Mouse (Mus musculus): Measurements from ENCODE around the gene Olfr556. TPM values are rescaled to one million over a fixed set of nuclear protein-coding genes. Genes with fewer than 3 reads are reported as not detected.

Olfr556 gene
- polyA plus RNA-seq, 1 experiment from 2014 or later, result not detected

DNA sequence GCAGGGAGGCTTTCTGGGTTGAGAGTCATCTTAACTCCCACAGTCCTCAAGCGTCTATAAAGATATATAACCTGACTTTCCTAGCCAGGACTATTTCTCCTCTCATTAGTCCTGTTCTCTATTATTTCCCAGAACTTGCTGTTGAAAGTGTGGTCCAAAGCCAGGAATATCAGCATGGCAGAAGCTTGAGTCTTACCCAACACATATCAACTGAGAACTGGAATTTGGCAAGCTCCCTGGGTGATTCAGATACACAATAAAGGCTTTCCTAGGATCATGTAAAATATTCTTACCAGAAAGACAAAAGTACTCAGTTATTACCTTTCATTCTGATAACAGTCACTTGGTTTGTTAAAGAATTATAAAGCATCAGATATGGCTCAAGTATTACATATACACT, 17.2 kb downstream of the Olfr556 start:
- no peak for ATAC-seq (ENCODE audit: insufficient read depth, low FRiP score)
- H3K4me1 ChIP-seq (ENCODE audit: control insufficient read depth, insufficient read depth, low read length), result no peaks in the 10 kb centered on the region
- H3K9ac ChIP-seq (ENCODE audit: low read length), result no peak overlapping the region
- no peak overlapping the region for H3K27ac ChIP-seq (ENCODE audit: low read length)
- WGBS, result 81% methylated on average over 1 of the region's 1 CpGs
- H3K4me2 ChIP-seq (ENCODE audit: low read depth, low read length), result no peak overlapping the region
- no peaks in the 10 kb centered on the region for H3K36me3 ChIP-seq (ENCODE audit: control insufficient read depth, insufficient read depth, low read length)
- no peaks in the 10 kb centered on the region for H3K27me3 ChIP-seq (ENCODE audit: control insufficient read depth, insufficient read depth, low read length)
- H3K9me3 ChIP-seq (replicated peaks; ENCODE audit: control insufficient read depth, low read length), result no peaks in the 10 kb centered on the region
- no peak overlapping the region for H3K4me3 ChIP-seq (replicated peaks; ENCODE audit: low read length)

DNA sequence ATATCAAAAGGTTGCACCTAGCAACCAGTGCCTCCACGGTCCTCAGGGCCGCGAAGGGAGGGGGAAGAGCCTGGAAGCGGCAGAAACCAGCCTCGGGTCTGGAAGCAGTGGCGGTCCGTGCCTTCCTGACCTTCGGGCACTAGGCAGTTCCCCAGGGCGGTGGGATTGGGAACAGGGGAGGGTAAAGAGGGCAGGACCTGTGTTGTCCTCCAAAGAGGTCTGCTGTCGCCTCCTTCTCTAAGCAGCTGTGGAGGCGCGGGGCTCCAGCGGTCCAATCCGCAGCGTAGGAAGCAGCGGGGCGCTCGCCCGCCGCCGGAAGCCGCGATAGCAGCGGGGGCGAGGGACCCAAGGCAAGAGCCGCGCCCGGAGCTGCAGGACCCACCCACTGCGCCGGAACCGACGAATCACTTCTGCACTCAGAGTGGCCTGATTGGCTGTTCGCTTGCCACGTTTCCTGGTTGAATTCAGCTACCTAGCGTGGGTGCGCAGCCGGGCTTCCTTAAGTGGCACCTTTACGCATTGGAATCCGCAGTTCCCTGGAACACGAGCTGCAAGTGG, 22.3 kb downstream of the Olfr556 start, which contains the start of gene Trim68:
Trim68 (minus strand) TSS at position 384 of the 558 bp plus-strand sequence.
- H3K27me3 ChIP-seq (ENCODE audit: control insufficient read depth, insufficient read depth, low read length), result no peaks in the 10 kb centered on the region
- peak within 1 kb of the TSS; percentile 75 for H3K4me3 ChIP-seq (replicated peaks; ENCODE audit: low read length)
- peak within 1 kb of the TSS; percentile 89 for H3K9ac ChIP-seq (ENCODE audit: low read length)
- peak within 1 kb of the TSS; percentile 73 for H3K4me2 ChIP-seq (ENCODE audit: low read depth, low read length)
- H3K27ac ChIP-seq (ENCODE audit: low read length), result peak within 1 kb of the TSS; percentile 94
- H3K4me1 ChIP-seq (ENCODE audit: control insufficient read depth, insufficient read depth, low read length), result no peaks in the 10 kb centered on the region
- no peaks in the 10 kb centered on the region for H3K36me3 ChIP-seq (ENCODE audit: control insufficient read depth, insufficient read depth, low read length)
- ATAC-seq (ENCODE audit: insufficient read depth, low FRiP score), result peak; percentile 99
- WGBS, result under 1% methylated on average over 39 of the region's 40 CpGs
- H3K9me3 ChIP-seq (replicated peaks; ENCODE audit: control insufficient read depth, low read length), result no peaks in the 10 kb centered on the region

DNA sequence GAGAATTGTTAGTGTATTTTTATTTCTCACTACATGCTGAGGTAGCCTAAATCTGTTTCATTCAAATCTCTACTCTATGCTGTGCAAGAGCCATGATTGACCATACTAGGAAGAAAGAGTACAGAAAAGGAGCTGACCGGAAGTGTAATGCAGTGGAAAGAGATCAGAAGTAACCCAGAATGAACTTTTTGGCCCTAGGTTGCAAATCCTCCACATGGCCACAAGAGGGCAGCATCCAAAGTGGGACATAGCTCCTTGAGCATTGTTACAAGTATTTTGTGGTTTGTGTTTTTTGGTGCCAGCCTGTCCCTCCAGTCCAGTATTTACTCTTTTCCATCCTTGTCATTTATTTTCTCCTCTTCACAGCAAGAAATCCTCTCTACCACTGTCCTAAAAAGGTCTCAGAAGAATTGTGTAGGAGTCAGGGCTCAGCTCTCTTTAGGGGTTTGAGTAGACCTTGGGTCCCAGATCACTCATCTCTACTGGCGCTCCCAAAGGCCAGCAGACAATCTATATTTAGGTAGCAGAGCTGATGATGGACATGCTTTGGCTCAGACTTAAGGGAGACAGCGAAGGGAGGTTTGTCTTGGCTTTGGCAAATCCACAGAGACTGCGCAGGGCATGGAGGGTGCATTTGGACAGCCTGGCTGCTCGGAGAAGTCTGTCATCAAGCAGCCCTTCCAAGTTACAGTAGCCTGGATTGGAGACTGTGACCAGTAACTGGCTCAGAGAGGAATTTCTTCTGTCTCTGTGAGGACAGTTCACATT, 30.8 kb downstream of the Olfr556 start, which contains the start of gene Olfr557:
Olfr557 (plus strand) TSS at position 553 of the 768 bp plus-strand sequence.
- 76% methylated on average over 5 of the region's 5 CpGs for WGBS
- H3K4me1 ChIP-seq (ENCODE audit: control insufficient read depth, insufficient read depth, low read length), result no peaks in the 10 kb centered on the region
- H3K27ac ChIP-seq (ENCODE audit: low read length), result no peak within 1 kb of the TSS
- no peak within 1 kb of the TSS for H3K9ac ChIP-seq (ENCODE audit: low read length)
- no peaks in the 10 kb centered on the region for H3K27me3 ChIP-seq (ENCODE audit: control insufficient read depth, insufficient read depth, low read length)
- no peak within 1 kb of the TSS for H3K4me2 ChIP-seq (ENCODE audit: low read depth, low read length)
- no peaks in the 10 kb centered on the region for H3K36me3 ChIP-seq (ENCODE audit: control insufficient read depth, insufficient read depth, low read length)
- H3K4me3 ChIP-seq (replicated peaks; ENCODE audit: low read length), result no peak within 1 kb of the TSS
- H3K9me3 ChIP-seq (replicated peaks; ENCODE audit: control insufficient read depth, low read length), result no peaks in the 10 kb centered on the region
- no peak for ATAC-seq (ENCODE audit: insufficient read depth, low FRiP score)

DNA sequence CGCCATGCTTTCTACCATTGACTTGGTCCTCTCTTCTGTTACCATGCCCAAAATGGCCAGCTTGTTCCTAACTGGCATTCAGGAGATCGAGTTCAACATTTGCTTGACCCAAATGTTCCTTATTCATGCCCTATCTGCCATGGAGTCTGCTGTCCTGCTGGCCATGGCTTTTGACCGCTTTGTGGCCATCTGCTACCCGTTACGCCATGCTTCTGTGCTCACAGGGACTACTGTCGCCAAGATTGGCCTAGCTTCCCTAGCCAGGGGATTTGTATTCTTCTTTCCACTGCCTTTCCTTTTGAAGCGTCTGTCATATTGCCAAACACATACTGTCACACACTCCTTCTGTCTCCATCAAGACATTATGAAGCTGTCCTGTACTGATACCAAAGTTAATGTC, 33.8 kb downstream of the Olfr556 start:
- Histone ChIP-seq H3K9ac (ENCODE audit: low read length) (no peak overlapping the region), H3K27ac (ENCODE audit: low read length) (no peak overlapping the region), H3K36me3 (ENCODE audit: control insufficient read depth, insufficient read depth, low read length) (no peaks in the 10 kb centered on the region), H3K4me2 (ENCODE audit: low read depth, low read length) (no peak overlapping the region), H3K9me3 (replicated peaks; ENCODE audit: control insufficient read depth, low read length) (no peaks in the 10 kb centered on the region), H3K27me3 (ENCODE audit: control insufficient read depth, insufficient read depth, low read length) (no peaks in the 10 kb centered on the region), H3K4me3 (replicated peaks; ENCODE audit: low read length) (no peak overlapping the region), H3K4me1 (ENCODE audit: control insufficient read depth, insufficient read depth, low read length) (no peaks in the 10 kb centered on the region)
- no peak for ATAC-seq (ENCODE audit: insufficient read depth, low FRiP score)
- 91% methylated on average over 7 of the region's 7 CpGs for WGBS

DNA sequence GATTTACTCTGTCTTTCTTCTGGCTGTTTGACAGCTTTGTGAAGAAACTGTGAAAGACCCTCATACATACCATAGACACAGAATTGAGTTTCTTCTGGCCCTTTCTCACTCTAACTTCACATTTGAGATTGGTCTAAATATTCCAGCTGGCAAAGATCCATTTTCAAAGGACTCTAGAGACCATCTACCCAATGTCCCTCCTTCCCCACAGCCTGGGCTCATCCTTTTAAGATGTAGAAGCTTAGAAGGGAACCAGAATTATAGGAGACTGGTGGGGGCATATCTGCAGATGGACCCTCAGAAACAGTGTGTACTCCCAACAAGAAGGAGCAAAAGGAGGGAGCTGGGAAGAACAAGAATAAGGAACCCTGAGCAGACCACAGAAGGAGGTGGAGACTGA, 37.2 kb downstream of the Olfr556 start, which contains the start of gene Olfr558:
Olfr558 (plus strand) TSS at position 301 of the 400 bp plus-strand sequence.
- no peaks in the 10 kb centered on the region for H3K27me3 ChIP-seq (ENCODE audit: control insufficient read depth, insufficient read depth, low read length)

DNA sequence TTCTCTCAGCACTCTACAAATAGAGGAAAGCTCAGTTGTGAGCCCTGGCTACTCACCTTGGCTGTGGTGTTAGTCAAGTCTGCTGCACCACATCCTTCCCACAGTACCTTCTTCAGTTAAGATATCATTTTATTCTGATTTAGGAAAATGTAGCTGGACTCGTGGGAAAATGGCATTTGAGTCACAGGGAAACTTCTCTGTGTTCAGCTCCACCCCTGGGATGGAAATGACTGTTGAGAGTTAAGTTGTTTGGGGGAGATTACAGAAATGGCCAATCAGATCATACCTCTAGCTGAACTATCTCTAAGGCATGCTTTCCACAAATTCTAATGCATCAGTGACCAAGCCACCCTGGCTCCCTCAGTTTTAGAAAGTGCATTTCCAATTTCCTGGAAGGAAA, 54.3 kb downstream of the Olfr556 start, which contains the start of gene Olfr33:
Olfr33 (minus strand) TSS at position 101 of the 400 bp plus-strand sequence.
- H3K9ac ChIP-seq (ENCODE audit: low read length), result no peak within 1 kb of the TSS
- no peak within 1 kb of the TSS for H3K4me3 ChIP-seq (replicated peaks; ENCODE audit: low read length)
- no peak for ATAC-seq (ENCODE audit: insufficient read depth, low FRiP score)
- no peaks in the 10 kb centered on the region for H3K36me3 ChIP-seq (ENCODE audit: control insufficient read depth, insufficient read depth, low read length)
- no peaks in the 10 kb centered on the region for H3K27me3 ChIP-seq (ENCODE audit: control insufficient read depth, insufficient read depth, low read length)
- H3K9me3 ChIP-seq (replicated peaks; ENCODE audit: control insufficient read depth, low read length), result no peaks in the 10 kb centered on the region
- no peak within 1 kb of the TSS for H3K4me2 ChIP-seq (ENCODE audit: low read depth, low read length)
- WGBS, result 49% methylated on average over 1 of the region's 1 CpGs
- no peak within 1 kb of the TSS for H3K27ac ChIP-seq (ENCODE audit: low read length)
- no peaks in the 10 kb centered on the region for H3K4me1 ChIP-seq (ENCODE audit: control insufficient read depth, insufficient read depth, low read length)

More for the DNA sequence above, 37.2 kb downstream of the Olfr556 start, which contains the start of gene Olfr558:
- Histone ChIP-seq H3K4me2 (ENCODE audit: low read depth, low read length) (no peak within 1 kb of the TSS), H3K9ac (ENCODE audit: low read length) (no peak within 1 kb of the TSS), H3K4me1 (ENCODE audit: control insufficient read depth, insufficient read depth, low read length) (no peaks in the 10 kb centered on the region), H3K9me3 (replicated peaks; ENCODE audit: control insufficient read depth, low read length) (no peaks in the 10 kb centered on the region), H3K27ac (ENCODE audit: low read length) (no peak within 1 kb of the TSS), H3K36me3 (ENCODE audit: control insufficient read depth, insufficient read depth, low read length) (no peaks in the 10 kb centered on the region), H3K4me3 (replicated peaks; ENCODE audit: low read length) (no peak within 1 kb of the TSS)
- ATAC-seq (ENCODE audit: insufficient read depth, low FRiP score), result no peak

Other genes starting within 250 kb of the Olfr556 start
- gene Rrm1, start 223.2 kb upstream of the Olfr556 start, polyA plus RNA-seq (2015; fragmentation: Nextera tagmentation; extraction: Ambion mirVana), result 131 and 137 TPM in 2 replicates
- 0.30 and 0.54 TPM in 2 replicates for gene Olfr543, start 183.2 kb upstream of the Olfr556 start, polyA plus RNA-seq (2015; fragmentation: Nextera tagmentation; extraction: Ambion mirVana)
- gene Olfr544, start 176.6 kb upstream of the Olfr556 start, polyA plus RNA-seq (2015; fragmentation: Nextera tagmentation; extraction: Ambion mirVana), result 0.04 and 0.07 TPM in 2 replicates
- gene Olfr545, start 165.3 kb upstream of the Olfr556 start, polyA plus RNA-seq (2015; fragmentation: Nextera tagmentation; extraction: Ambion mirVana), result 0.16 and 0.17 TPM in 2 replicates
- not detected in 2 replicates for gene Olfr547, start 130.2 kb upstream of the Olfr556 start, polyA plus RNA-seq (2015; fragmentation: Nextera tagmentation; extraction: Ambion mirVana)
- not detected in 2 replicates for gene Olfr548-ps1, start 124.0 kb upstream of the Olfr556 start, polyA plus RNA-seq (2015; fragmentation: Nextera tagmentation; extraction: Ambion mirVana)
- gene Olfr549, start 115.0 kb upstream of the Olfr556 start, polyA plus RNA-seq (2015; fragmentation: Nextera tagmentation; extraction: Ambion mirVana), result not detected in 2 replicates
- 0.26 and 0.58 TPM in 2 replicates for gene Trim21, start 99.4 kb upstream of the Olfr556 start, polyA plus RNA-seq (2015; fragmentation: Nextera tagmentation; extraction: Ambion mirVana)
- not detected in 2 replicates for gene Olfr550, start 93.5 kb upstream of the Olfr556 start, polyA plus RNA-seq (2015; fragmentation: Nextera tagmentation; extraction: Ambion mirVana)
- not detected in 2 replicates for gene Olfr551, start 73.0 kb upstream of the Olfr556 start, polyA plus RNA-seq (2015; fragmentation: Nextera tagmentation; extraction: Ambion mirVana)
- gene Olfr552, start 67.1 kb upstream of the Olfr556 start, polyA plus RNA-seq (2015; fragmentation: Nextera tagmentation; extraction: Ambion mirVana), result not detected in 2 replicates
- not detected in 2 replicates for gene Olfr553, start 46.7 kb upstream of the Olfr556 start, polyA plus RNA-seq (2015; fragmentation: Nextera tagmentation; extraction: Ambion mirVana)
- not detected in 2 replicates for gene Olfr554, start 26.5 kb upstream of the Olfr556 start, polyA plus RNA-seq (2015; fragmentation: Nextera tagmentation; extraction: Ambion mirVana)
- not detected in 2 replicates for gene Olfr555, start 6.1 kb upstream of the Olfr556 start, polyA plus RNA-seq (2015; fragmentation: Nextera tagmentation; extraction: Ambion mirVana)
- 15.7 and 16.5 TPM in 2 replicates for gene Trim68, start 22.4 kb downstream of the Olfr556 start, polyA plus RNA-seq (2015; fragmentation: Nextera tagmentation; extraction: Ambion mirVana)
- gene Olfr557, start 31.0 kb downstream of the Olfr556 start, polyA plus RNA-seq (2015; fragmentation: Nextera tagmentation; extraction: Ambion mirVana), result not detected in 2 replicates
- gene Olfr558, start 37.3 kb downstream of the Olfr556 start, polyA plus RNA-seq (2015; fragmentation: Nextera tagmentation; extraction: Ambion mirVana), result 0.45 and 0.75 TPM in 2 replicates
- gene Olfr33, start 54.2 kb downstream of the Olfr556 start, polyA plus RNA-seq (2015; fragmentation: Nextera tagmentation; extraction: Ambion mirVana), result not detected in 2 replicates
- not detected in 2 replicates for gene Olfr559, start 62.6 kb downstream of the Olfr556 start, polyA plus RNA-seq (2015; fragmentation: Nextera tagmentation; extraction: Ambion mirVana)
- gene Olfr560, start 94.5 kb downstream of the Olfr556 start, polyA plus RNA-seq (2015; fragmentation: Nextera tagmentation; extraction: Ambion mirVana), result not detected in 2 replicates
- gene Olfr78, start 94.6 kb downstream of the Olfr556 start, polyA plus RNA-seq (2015; fragmentation: Nextera tagmentation; extraction: Ambion mirVana), result 0.34 and 0.72 TPM in 2 replicates
- gene Olfr561, start 106.3 kb downstream of the Olfr556 start, polyA plus RNA-seq (2015; fragmentation: Nextera tagmentation; extraction: Ambion mirVana), result not detected in 2 replicates
- not detected in 2 replicates for gene Olfr564, start 138.6 kb downstream of the Olfr556 start, polyA plus RNA-seq (2015; fragmentation: Nextera tagmentation; extraction: Ambion mirVana)
- not detected in 2 replicates for gene Olfr566, start 193.9 kb downstream of the Olfr556 start, polyA plus RNA-seq (2015; fragmentation: Nextera tagmentation; extraction: Ambion mirVana)
- gene Olfr568, start 212.2 kb downstream of the Olfr556 start, polyA plus RNA-seq (2015; fragmentation: Nextera tagmentation; extraction: Ambion mirVana), result not detected in 2 replicates
- not detected in 2 replicates for gene Olfr569, start 226.0 kb downstream of the Olfr556 start, polyA plus RNA-seq (2015; fragmentation: Nextera tagmentation; extraction: Ambion mirVana)
- gene Olfr570, start 229.7 kb downstream of the Olfr556 start, polyA plus RNA-seq (2015; fragmentation: Nextera tagmentation; extraction: Ambion mirVana), result not detected in 2 replicates